Mouse (Mus musculus): ENCODE results near the gene Kynu. TPM values are rescaled to one million over a fixed set of nuclear protein-coding genes. Genes with fewer than 3 reads are reported as not detected.

Kynu gene
- under 1 TPM; 0.18 to 0.26 TPM for total RNA-seq (2021)

- intact Hi-C loops (cut with DNase I): no loop called here
- DNase-seq: peak; percentile 2
Observed at GRCm38 (mm10) chr2:43555062-43555888, at the start of gene Kynu. Kynu (plus strand) TSS chr2:43555329.

DNA sequence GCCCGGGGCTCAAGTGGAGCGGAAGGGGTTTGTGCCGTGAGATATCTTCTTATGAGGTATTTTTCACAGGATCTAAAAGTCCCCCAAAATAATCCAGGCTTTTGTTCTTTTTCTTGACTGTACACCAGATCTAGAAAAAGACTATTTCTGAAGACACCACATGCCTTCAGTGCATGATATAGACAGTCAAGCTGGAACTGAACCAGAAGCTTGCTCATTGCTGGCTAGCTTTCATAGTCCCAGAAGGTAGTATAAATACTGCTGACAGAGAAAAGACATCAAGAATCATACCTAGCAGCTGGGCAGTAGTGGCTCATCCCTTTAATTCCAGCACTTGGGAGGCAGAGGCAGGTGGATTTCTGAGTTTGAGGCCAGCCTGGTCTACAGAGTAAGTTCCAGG, 48.9 kb upstream of the Kynu start:
- intact Hi-C loops (cut with DNase I): no loop called here
- DNase-seq: no peak

GRCm38 (mm10) chr2:43513852-43514251, 41.3 kb upstream of the Kynu start:
- intact Hi-C loops (cut with DNase I): no loop called here
- no peak for DNase-seq

DNA sequence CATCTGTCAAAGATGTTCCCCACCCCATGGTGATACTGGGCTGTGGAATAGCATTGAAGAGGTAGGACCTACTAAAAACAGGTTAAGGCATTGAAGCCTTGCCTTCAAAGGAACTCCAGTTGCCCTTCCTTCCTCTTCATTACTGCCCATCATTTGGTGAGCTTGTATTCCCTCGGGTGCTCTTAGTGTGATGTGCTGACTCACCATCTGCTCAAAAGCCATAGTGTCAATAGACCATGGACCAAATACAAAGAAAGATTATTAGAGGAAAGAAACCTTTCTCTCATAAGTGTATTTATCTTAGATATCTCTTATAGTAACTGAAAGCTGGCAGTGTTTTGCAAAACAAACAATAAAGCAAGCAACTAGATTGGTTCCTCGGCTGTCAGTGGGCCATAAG, 20.7 kb upstream of the Kynu start:
- intact Hi-C loops (cut with DNase I): no loop called here
- DNase-seq: no peak

GRCm38 (mm10) chr2:43542615-43543014, 12.5 kb upstream of the Kynu start:
- intact Hi-C loops (cut with DNase I): no loop called here
- no peak for DNase-seq

DNA sequence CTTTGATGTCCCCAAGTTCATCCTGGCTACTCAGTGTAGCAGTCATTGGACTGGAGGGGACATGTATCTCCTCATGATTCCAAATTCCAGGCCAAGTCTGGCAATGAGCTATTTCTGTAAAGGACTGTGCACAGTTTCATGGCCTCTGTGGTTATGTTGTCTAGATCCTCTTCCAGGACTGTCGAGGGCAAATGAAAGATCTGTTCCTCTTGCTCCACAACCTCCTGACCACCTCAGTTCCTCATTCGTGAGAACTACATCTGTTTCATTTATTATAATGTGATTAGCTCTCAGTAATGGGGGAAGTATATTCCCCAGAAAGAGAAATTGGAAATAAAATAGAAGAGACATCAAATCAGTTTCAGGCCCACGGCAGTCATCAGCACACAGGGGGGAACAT, 9.5 kb upstream of the Kynu start:
- intact Hi-C loops (cut with DNase I): no loop called here

GRCm38 (mm10) chr2:43546448-43546847, 8.7 kb upstream of the Kynu start:
- intact Hi-C loops (cut with DNase I): no loop called here

More for the DNA sequence above, 9.5 kb upstream of the Kynu start:
- no peak for DNase-seq

DNA sequence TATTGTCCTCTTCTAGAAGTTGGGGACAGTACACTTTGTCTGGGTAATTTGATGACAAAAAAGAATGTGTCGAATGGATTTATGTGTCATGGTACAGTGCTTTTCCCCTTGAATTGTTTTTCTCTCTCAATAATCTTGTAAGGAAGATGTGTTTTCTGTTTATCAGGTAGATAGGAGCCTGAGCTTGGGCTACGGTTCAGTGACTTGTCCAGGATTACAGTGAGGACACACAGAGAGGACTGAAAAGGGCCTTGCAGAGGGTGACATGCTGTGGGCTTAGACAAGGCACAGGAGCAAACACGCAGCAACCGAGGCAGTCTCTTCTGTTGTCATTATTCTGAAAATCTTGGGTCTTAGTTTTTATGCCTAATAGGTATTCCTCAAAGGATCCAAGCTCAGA, 913 bp upstream of the Kynu start:
- intact Hi-C loops (cut with DNase I): no loop called here
- no peak for DNase-seq

More at GRCm38 (mm10) chr2:43546448-43546847, 8.7 kb upstream of the Kynu start:
- DNase-seq: no peak

- intact Hi-C loops (cut with DNase I): no loop called here
- no peak for DNase-seq
Observed at GRCm38 (mm10) chr2:43555889-43556285, 758 bp downstream of the Kynu start.

DNA sequence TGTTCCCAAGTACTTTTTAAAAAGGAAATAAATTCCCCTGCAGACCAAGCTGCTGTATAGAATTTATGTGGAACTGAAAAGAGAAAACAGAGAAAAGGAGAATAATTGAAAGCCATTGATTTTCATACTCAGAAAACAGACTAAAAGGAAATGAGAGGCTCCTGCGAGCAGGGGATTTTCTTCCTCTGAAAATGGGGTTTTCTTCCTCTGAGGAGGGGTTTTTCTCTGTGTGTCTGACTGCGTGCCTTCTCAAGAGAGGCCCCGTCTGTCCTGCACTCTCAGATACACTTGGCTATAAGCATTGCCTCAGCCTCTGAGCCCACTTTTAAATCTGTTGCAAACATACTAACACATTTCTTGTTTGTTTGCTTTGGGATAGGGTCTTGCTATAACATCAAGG, 1.9 kb downstream of the Kynu start:
- intact Hi-C loops (cut with DNase I): no loop called here

DNA sequence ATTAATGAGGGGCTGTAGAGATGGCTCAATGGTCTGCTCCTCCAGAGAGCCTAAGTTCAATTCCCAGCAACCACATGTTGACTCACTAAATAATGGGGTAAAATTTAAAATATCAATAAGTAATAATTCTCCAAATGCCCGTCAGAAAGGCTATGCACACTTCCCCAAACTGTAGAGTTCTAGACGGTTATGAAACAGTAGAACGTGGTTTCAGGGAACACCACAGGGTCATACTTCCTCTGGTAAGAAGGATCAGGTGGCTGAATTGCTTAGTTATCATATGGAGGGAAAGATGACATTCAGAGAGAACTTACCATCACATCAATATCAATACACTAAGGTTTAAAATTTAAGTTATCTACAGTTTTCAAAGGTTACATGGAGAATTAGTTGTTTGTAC, 6.1 kb downstream of the Kynu start:
- intact Hi-C loops (cut with DNase I): no loop called here
- no peak for DNase-seq

More for the DNA sequence above, 1.9 kb downstream of the Kynu start:
- DNase-seq: no peak

DNA sequence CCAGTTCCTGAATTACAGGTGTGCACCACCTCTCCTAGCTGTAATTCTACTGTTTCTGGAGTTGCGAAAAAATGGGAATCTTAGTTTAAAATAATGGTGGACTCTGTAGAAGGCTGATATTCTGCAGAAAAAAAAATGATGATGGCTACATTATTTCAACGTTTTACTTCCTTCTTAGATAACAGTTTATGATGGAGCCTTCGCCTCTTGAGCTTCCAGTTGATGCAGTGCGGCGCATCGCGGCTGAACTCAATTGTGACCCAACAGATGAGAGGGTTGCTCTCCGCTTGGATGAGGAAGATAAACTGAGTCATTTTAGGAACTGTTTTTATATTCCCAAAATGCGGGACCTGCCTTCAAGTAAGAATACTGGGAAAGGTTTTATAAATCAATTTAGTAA, 7.7 kb downstream of the Kynu start:
- DNase-seq: no peak
- intact Hi-C loops (cut with DNase I): no loop called here

DNA sequence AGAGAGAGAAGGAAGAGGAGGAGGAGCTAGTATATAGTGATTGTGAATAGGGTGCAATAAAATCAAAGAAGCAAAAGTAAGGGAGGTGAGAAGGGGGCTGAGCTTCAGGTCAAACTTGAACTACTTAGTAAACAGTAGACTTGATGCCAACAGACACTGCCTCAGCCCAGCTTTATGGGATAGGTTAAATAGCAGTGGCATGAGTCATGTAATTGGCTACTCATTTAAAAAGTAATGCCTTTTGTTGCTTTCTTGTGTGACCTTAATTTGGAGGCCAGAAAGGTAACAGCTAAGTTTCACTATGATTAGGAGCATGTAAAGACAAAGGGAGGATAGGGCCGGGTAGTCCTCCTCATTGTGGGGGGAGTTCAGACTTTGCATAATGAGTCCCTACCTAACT, 13.3 kb downstream of the Kynu start:
- DNase-seq: no peak
- intact Hi-C loops (cut with DNase I): no loop called here

DNA sequence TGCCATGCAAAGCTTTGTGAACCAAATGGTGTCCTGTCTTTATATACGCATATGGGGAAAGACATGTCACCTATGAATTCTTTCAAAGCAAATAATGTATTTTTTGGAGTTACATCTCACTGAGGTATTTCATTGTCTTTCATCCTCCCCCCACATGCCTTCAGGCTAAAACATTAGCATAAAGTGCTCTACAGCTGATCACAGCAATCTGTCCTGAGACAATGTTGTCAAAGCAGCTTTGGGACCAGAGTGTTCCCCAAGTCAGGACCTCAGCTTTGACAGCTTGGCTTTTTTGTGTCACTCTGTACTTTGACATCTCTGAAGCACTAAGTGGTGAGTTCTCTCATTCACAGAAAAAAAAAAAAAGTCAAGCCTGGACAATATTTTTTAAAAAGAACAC, 18.4 kb downstream of the Kynu start:
- intact Hi-C loops (cut with DNase I): no loop called here
- no peak for DNase-seq

DNA sequence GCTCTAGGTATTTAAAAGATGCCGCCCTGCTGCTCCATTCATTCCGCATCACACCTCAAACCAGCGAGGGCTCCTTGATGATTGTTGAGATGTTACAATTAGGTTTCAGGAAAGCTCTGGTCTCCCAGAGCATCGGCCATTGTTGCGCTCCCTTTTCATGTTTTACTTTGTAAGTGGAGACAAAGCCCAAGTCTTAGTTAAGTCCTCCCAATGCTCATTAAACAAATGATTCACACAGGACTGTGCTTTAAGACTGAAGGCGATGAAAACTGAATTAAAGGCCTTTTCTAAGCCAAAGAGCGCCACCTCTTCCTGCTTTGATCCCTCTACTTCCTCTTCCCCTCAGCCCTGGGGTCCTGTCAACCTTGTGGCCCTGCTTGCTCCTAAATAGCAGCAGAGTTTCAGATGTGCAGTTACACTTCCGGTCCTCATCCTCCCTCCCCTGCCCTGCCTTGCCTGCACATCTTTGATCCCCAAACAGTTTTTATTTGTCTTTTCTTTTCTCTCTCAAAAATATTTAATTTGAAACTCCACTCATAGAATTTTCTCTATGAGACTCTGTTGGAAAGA, 28.2 kb downstream of the Kynu start:
- no peak for DNase-seq
- intact Hi-C loops (cut with DNase I): no loop called here

DNA sequence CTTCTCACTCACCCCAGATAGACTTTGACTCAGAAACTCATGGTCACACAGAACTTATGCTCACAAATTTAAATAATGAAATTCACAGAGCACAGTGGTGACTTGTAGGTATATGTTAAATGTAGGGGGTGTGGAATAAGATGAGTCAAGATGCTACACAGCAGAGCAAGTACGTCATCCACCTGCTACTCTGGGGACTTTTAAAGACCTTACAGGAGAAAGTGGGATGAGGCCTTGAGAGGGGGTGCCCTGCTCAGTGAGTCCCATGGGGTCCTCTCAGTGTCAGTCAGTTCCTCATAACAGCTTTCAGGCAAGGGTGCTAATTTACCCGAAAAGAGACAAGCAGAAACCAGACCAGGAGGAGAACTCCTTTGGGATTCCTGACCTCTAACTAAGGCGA, 30.4 kb downstream of the Kynu start:
- no peak for DNase-seq
- intact Hi-C loops (cut with DNase I): no loop called here

DNA sequence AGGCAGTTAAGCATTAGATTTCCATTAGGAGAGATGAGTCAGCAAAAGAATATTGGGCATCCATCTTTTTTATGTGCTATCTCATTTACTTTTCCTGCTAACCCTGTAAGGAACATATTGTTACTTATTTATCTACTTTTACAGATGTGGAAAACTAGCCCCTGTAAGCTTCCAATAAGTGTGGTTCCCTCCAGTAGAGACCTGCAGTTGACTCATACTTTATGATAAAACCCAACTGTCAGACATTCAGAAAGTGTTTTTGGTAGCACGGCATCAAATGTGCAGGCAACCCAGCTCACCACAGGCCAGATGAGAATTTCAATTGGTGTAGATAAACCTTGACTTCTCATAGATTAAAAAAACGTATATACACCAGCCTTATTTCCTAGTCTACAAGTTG, 32.7 kb downstream of the Kynu start:
- DNase-seq: no peak
- intact Hi-C loops (cut with DNase I): no loop called here

- intact Hi-C loops (cut with DNase I): no loop called here
Observed at GRCm38 (mm10) chr2:43592001-43592704, 37.0 kb downstream of the Kynu start.

GRCm38 (mm10) chr2:43613571-43613970, 58.4 kb downstream of the Kynu start:
- intact Hi-C loops (cut with DNase I): no loop called here
- DNase-seq: no peak

More at GRCm38 (mm10) chr2:43592001-43592704, 37.0 kb downstream of the Kynu start:
- no peak for DNase-seq

DNA sequence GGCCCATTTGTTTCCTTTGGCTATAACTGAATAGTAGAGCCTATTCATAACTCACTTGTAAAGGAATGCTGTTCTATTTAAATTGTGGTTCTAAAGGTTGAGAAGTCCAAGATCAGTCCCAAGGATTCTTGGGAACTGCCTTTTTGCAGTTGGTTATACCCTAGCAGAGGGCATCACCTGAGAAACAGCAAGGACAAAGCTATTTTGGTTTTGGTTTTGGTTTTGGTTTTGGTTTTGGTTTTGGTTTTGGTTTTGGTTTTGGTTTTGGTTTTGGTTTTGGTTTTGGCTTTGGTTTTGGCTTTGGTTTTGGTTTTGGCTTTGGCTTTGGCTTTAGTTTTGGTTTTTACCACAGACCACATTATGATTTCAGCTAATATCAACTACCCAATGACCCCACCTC, 66.0 kb downstream of the Kynu start:
- intact Hi-C loops (cut with DNase I): loop anchor here (10.0 kb wide), 2 partner anchors 346 to 956 kb away; no protein-coding TSS in a partner anchor
- DNase-seq: no peak

- intact Hi-C loops (cut with DNase I): loop anchor here (10.0 kb wide), 2 partner anchors 348 to 958 kb away; no protein-coding TSS in a partner anchor
- no peak for DNase-seq
Observed at GRCm38 (mm10) chr2:43622844-43623243, 67.7 kb downstream of the Kynu start.

- intact Hi-C loops (cut with DNase I): no loop called here
- DNase-seq: no peak
Observed at GRCm38 (mm10) chr2:43631786-43632185, 76.7 kb downstream of the Kynu start.

Data from left cerebral cortex, postnatal 4 days (tissue).